Mouse (Mus musculus): ENCODE data around the gene Csnk2b. TPM values are rescaled to one million over a fixed set of nuclear protein-coding genes. Genes with fewer than 3 reads are reported as not detected.

Gene Csnk2b
- polyA plus RNA-seq, 1 experiment from 2014 or later, result 131 TPM

- peak; percentile 99 for ATAC-seq
These were observed 32.8 kb downstream of the Csnk2b start, which contains the start of gene Abhd16a for GRCm38 (mm10) chr17:35088825-35089644. Gene Abhd16a (plus strand): TSS chr17:35089263.

GRCm38 (mm10) chr17:35088151-35088550 lies 33.7 kb downstream of the Csnk2b start:
- Histone ChIP-seq H3K4me2 (ENCODE audit: low read depth, low read length) (no peak overlapping the region), H3K36me3 (replicated peaks; ENCODE audit: insufficient read depth, low read length) (peaks cover 20% of the 10 kb centered on the region), H3K27ac (ENCODE audit: low read depth) (no peak overlapping the region), H3K9ac (replicated peaks) (no peak overlapping the region), H3K4me3 (ENCODE audit: low read depth, low read length) (no peak overlapping the region), H3K27me3 (ENCODE audit: insufficient read depth, low read length) (no peaks in the 10 kb centered on the region), H3K4me1 (ENCODE audit: insufficient read depth) (peaks cover 13% of the 10 kb centered on the region), H3K9me3 (ENCODE audit: low read length) (no peaks in the 10 kb centered on the region)
- WGBS (ENCODE audit: insufficient replicate concordance), result 47% methylated on average over 2 of the region's 2 CpGs
- DNase-seq (no peak), ATAC-seq (no peak)
- TF ChIP-seq EP300 (IDR thresholded peaks at IDR 0.05; ENCODE audit: low read depth), result no peak
- peak; percentile 41; the same call in 1 of the 2 replicates for TF ChIP-seq CTCF (IDR thresholded peaks at IDR 0.05; ENCODE audit: low read depth)

More at GRCm38 (mm10) chr17:35088825-35089644, 32.8 kb downstream of the Csnk2b start, which contains the start of gene Abhd16a:
- DNase-seq, result peak; percentile 95
- peak within 1 kb of the TSS; percentile 90 for H3K9ac ChIP-seq (replicated peaks)
- TF ChIP-seq CTCF (IDR thresholded peaks at IDR 0.05; ENCODE audit: low read depth) (peak; percentile 27; the same call in 1 of the 2 replicates), EP300 (IDR thresholded peaks at IDR 0.05; ENCODE audit: low read depth) (no peak; the same call in 1 of the 2 replicates)
- peaks cover 13% of the 10 kb centered on the region for H3K4me1 ChIP-seq (ENCODE audit: insufficient read depth)
- peak within 1 kb of the TSS; percentile 73 for H3K4me3 ChIP-seq (ENCODE audit: low read depth, low read length)
- H3K4me2 ChIP-seq (ENCODE audit: low read depth, low read length), result peak within 1 kb of the TSS; percentile 87
- H3K36me3 ChIP-seq (replicated peaks; ENCODE audit: insufficient read depth, low read length), result peaks cover 23% of the 10 kb centered on the region
- H3K27me3 ChIP-seq (ENCODE audit: insufficient read depth, low read length), result no peaks in the 10 kb centered on the region
- no peaks in the 10 kb centered on the region for H3K9me3 ChIP-seq (ENCODE audit: low read length)
- H3K27ac ChIP-seq (ENCODE audit: low read depth), result peak within 1 kb of the TSS; percentile 96
- 2% methylated on average over 66 of the region's 67 CpGs for WGBS (ENCODE audit: insufficient replicate concordance)

- no peak within 1 kb of the TSS for H3K4me3 ChIP-seq (ENCODE audit: low read depth, low read length)
- H3K4me2 ChIP-seq (ENCODE audit: low read depth, low read length), result no peak within 1 kb of the TSS
- H3K9me3 ChIP-seq (ENCODE audit: low read length), result no peaks in the 10 kb centered on the region
- no peaks in the 10 kb centered on the region for H3K36me3 ChIP-seq (replicated peaks; ENCODE audit: insufficient read depth, low read length)
- WGBS (ENCODE audit: insufficient replicate concordance), result 49% methylated on average over 7 of the region's 7 CpGs
- H3K4me1 ChIP-seq (ENCODE audit: insufficient read depth), result peaks cover 12% of the 10 kb centered on the region
- no peak within 1 kb of the TSS for H3K27ac ChIP-seq (ENCODE audit: low read depth)
- no peak within 1 kb of the TSS for H3K9ac ChIP-seq (replicated peaks)
- DNase-seq (no peak), ATAC-seq (no peak)
- no peaks in the 10 kb centered on the region for H3K27me3 ChIP-seq (ENCODE audit: insufficient read depth, low read length)
- TF ChIP-seq CTCF (IDR thresholded peaks at IDR 0.05; ENCODE audit: low read depth), result no peak
- no peak for TF ChIP-seq EP300 (IDR thresholded peaks at IDR 0.05; ENCODE audit: low read depth)
These were observed 36.5 kb downstream of the Csnk2b start, which contains the start of gene Ly6g6f for GRCm38 (mm10) chr17:35085208-35085865. Gene Ly6g6f (minus strand): TSS chr17:35085610.

GRCm38 (mm10) chr17:35083929-35084497 lies 37.8 kb downstream of the Csnk2b start:
- H3K27me3 ChIP-seq (ENCODE audit: insufficient read depth, low read length), result no peaks in the 10 kb centered on the region
- H3K4me1 ChIP-seq (ENCODE audit: insufficient read depth), result peaks cover 16% of the 10 kb centered on the region
- no peaks in the 10 kb centered on the region for H3K36me3 ChIP-seq (replicated peaks; ENCODE audit: insufficient read depth, low read length)
- WGBS (ENCODE audit: insufficient replicate concordance), result 47% methylated on average over 3 of the region's 3 CpGs
- no peak overlapping the region for H3K4me2 ChIP-seq (ENCODE audit: low read depth, low read length)
- no peak overlapping the region for H3K27ac ChIP-seq (ENCODE audit: low read depth)
- H3K4me3 ChIP-seq (ENCODE audit: low read depth, low read length), result no peak overlapping the region
- ATAC-seq (no peak), DNase-seq (no peak)
- TF ChIP-seq CTCF (IDR thresholded peaks at IDR 0.05; ENCODE audit: low read depth) (no peak), EP300 (IDR thresholded peaks at IDR 0.05; ENCODE audit: low read depth) (no peak)
- H3K9me3 ChIP-seq (ENCODE audit: low read length), result no peaks in the 10 kb centered on the region
- no peak overlapping the region for H3K9ac ChIP-seq (replicated peaks)

DNA sequence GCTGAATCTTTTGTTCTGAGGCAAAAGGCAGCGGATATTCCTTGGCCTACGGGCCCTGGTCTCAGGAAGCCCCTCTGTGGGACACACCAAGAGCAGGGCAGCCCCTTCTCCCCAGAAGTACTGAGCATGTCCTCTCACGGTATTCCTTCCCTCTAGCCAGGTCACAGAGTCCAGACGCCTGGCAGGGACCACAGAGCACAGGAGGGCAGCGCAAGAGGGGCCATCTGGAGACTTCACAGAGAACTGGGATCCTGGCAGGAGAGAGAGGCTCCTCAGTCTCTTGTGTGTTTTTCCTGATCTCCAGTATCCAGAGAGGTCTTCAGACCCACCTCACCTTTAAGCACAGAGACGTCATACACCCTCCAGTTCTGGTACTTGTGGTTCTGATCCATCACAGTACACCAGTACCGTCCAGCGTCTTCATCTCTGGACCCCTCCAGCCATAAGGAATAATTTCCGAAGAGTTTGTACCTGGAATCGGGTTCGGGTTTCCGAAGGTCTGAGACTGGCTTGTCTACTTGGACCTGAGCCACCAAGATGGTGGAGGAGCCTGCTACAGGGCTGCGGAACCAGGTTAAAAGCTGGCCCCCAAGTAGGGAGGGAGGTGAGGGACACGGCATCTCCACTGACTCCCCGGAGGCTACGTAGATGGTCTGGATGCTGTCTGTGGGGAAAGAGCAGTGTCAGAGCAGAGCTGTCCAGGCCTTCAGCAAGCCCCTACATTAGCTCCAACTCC lies 38.8 kb downstream of the Csnk2b start:
- no peak overlapping the region for H3K27ac ChIP-seq (ENCODE audit: low read depth)
- ATAC-seq (no peak), DNase-seq (no peak)
- no peaks in the 10 kb centered on the region for H3K27me3 ChIP-seq (ENCODE audit: insufficient read depth, low read length)
- 86% methylated on average over 16 of the region's 16 CpGs for WGBS (ENCODE audit: insufficient replicate concordance)
- no peak overlapping the region for H3K9ac ChIP-seq (replicated peaks)
- H3K4me1 ChIP-seq (ENCODE audit: insufficient read depth), result peaks cover 18% of the 10 kb centered on the region
- H3K4me3 ChIP-seq (ENCODE audit: low read depth, low read length), result no peak overlapping the region
- no peaks in the 10 kb centered on the region for H3K36me3 ChIP-seq (replicated peaks; ENCODE audit: insufficient read depth, low read length)
- TF ChIP-seq CTCF (IDR thresholded peaks at IDR 0.05; ENCODE audit: low read depth) (no peak), EP300 (IDR thresholded peaks at IDR 0.05; ENCODE audit: low read depth) (no peak)
- no peak overlapping the region for H3K4me2 ChIP-seq (ENCODE audit: low read depth, low read length)
- H3K9me3 ChIP-seq (ENCODE audit: low read length), result no peaks in the 10 kb centered on the region

Data from liver, postnatal 0 days (tissue).